In the genomic region with DNA sequence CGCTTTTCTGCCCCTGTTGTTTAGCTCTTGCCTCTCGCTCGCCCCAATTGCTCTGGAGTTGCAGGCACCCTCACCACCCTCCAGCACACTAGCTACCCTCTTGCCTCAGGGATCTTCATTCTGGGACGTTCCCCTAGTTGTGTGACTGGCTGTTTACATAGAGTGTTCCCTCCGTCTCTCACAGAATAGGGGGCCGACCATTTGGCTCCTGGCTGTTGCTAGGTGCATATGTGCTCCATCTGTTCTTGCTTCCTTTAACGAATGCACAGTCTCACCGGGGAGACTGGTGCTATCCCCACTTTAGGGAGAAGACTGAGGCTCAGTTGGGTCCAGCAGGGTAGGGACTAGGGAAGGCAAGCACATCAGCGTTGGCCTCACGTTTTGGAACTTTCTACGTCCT, we compare ENCODE assay signal across 16 mouse cellular contexts. TPM values are rescaled to one million over a fixed set of nuclear protein-coding genes. Genes with fewer than 3 reads are reported as not detected.
"Had no signal": no experiment of that assay in that cellular context is flagged by ENCODE, and none has a peak within 500 bp of the region (broad histone marks: within the 10 kb centered on the region; RNA-seq: fewer than 3 reads in every experiment).

No protein-coding gene starts in this region.

- H3K9me3 ChIP-seq: lung, embryonic 15.5 days; megakaryocyte, embryonic 14.5 days; midbrain, embryonic 13.5 days; midbrain, embryonic 15.5 days; neural tube, embryonic 12.5 days; stomach, embryonic 15.5 days had no signal

- H3K27ac ChIP-seq: lung, embryonic 15.5 days; macrophage; neural tube, embryonic 12.5 days; stomach, embryonic 15.5 days had no signal

- ATAC-seq: lung, postnatal 0 days; midbrain, embryonic 13.5 days had no signal

- H3K9ac ChIP-seq: lung, embryonic 15.5 days; midbrain, embryonic 13.5 days; neural tube, embryonic 12.5 days; stomach, embryonic 15.5 days had no signal

- H3K4me2 ChIP-seq: midbrain, embryonic 11.5 days had no signal

- H3K4me3 ChIP-seq: lung, embryonic 15.5 days; megakaryocyte, embryonic 14.5 days; midbrain, embryonic 13.5 days; midbrain, embryonic 15.5 days; neural tube, embryonic 12.5 days; stomach, embryonic 15.5 days had no signal

- DNase-seq: lung, adult 2 months; lung, postnatal 14 days; lung, postnatal 36 days; right cerebral cortex, postnatal 14 days; thymus, adult 2 months; thymus, postnatal 25 days; thymus, postnatal 4 days had no signal

RNA-seq across cellular contexts. Expression of a gene that starts 7.3 kb away (rescaled TPM):
- polyA plus RNA-seq: macrophage had no signal
